Comparison of ENCODE assay signal across 16 mouse cellular contexts in genomic region chr7:45000539-45001114, GRCm38 (mm10). TPM values are rescaled to one million over a fixed set of nuclear protein-coding genes. Genes with fewer than 3 reads are reported as not detected.
DNase-seq lines count a peak whose midpoint lies in the region; ATAC-seq lines count a peak whose summit lies in the region.
"Had no signal": no experiment of that assay in that cellular context is flagged by ENCODE, and none has a peak within 500 bp of the region (broad histone marks: within the 10 kb centered on the region; RNA-seq: fewer than 3 reads in every experiment).

No protein-coding gene starts in this region.

- no peak for DNase-seq in forebrain, embryonic 11.5 days (ENCODE audit: low spot score)
- no peak for DNase-seq in kidney, adult 8-10 months
- peak; percentile 47 for DNase-seq in ovary, postnatal 36 days (ENCODE audit: low spot score)
- no peak for DNase-seq in ovary, postnatal 14 days (ENCODE audit: low spot score)
- no peak for DNase-seq in right cerebral cortex, postnatal 4 days
- DNase-seq in gastrocnemius, postnatal 14 days, result no peak
- DNase-seq: cerebellum, adult 11-12 months; gastrocnemius, postnatal 25 days; right cerebral cortex, postnatal 14 days; thymus, postnatal 36 days had no signal

- ATAC-seq in forebrain, embryonic 12.5 days (ENCODE audit: low FRiP score), result no peak
- no peak for ATAC-seq in forebrain, embryonic 11.5 days (replicated peaks; ENCODE audit: low FRiP score)
- no peak for ATAC-seq in kidney, embryonic 15.5 days (replicated peaks; ENCODE audit: low FRiP score)
- ATAC-seq: forebrain, embryonic 15.5 days; midbrain, embryonic 13.5 days had no signal

- 89% methylated on average over 21 of the region's 21 CpGs for WGBS in forebrain, embryonic 12.5 days
- 89% methylated on average over 21 of the region's 21 CpGs for WGBS in forebrain, embryonic 11.5 days
- WGBS in kidney, embryonic 15.5 days, result 77% methylated on average over 21 of the region's 21 CpGs

- 0 out of 2 replicates have a peak overlapping the region, but pooled peaks have one; percentile 1 for H3K4me3 ChIP-seq in forebrain, embryonic 12.5 days (replicated peaks)
- no peak overlapping the region for H3K4me3 ChIP-seq in forebrain, embryonic 11.5 days (ENCODE audit: low read depth, low read length)
- H3K4me3 ChIP-seq in kidney, embryonic 15.5 days (replicated peaks), result no peak overlapping the region
- H3K4me3 ChIP-seq: forebrain, embryonic 15.5 days; hindbrain, embryonic 13.5 days; midbrain, embryonic 13.5 days; stomach, embryonic 15.5 days had no signal

- no peak overlapping the region for H3K4me2 ChIP-seq in forebrain, embryonic 12.5 days
- no peak overlapping the region for H3K4me2 ChIP-seq in forebrain, embryonic 11.5 days (ENCODE audit: low read depth, low read length, severe bottlenecking)
- H3K4me2 ChIP-seq in kidney, embryonic 15.5 days, result no peak overlapping the region
- H3K4me2 ChIP-seq: forebrain, embryonic 15.5 days; hindbrain, embryonic 13.5 days; midbrain, embryonic 13.5 days; stomach, embryonic 15.5 days had no signal

- H3K9me3 ChIP-seq in forebrain, embryonic 12.5 days, result no peaks in the 10 kb centered on the region
- H3K9me3 ChIP-seq in forebrain, embryonic 11.5 days (ENCODE audit: control insufficient read depth, low read length), result no peaks in the 10 kb centered on the region
- no peaks in the 10 kb centered on the region for H3K9me3 ChIP-seq in kidney, embryonic 15.5 days (replicated peaks)
- H3K9me3 ChIP-seq: forebrain, embryonic 15.5 days; hindbrain, embryonic 13.5 days; midbrain, embryonic 13.5 days; stomach, embryonic 15.5 days had no signal

- no peak overlapping the region for H3K27ac ChIP-seq in forebrain, embryonic 12.5 days
- no peak overlapping the region for H3K27ac ChIP-seq in forebrain, embryonic 11.5 days (ENCODE audit: low read depth, low read length)
- peak overlapping the region; percentile 28 for H3K27ac ChIP-seq in kidney, embryonic 15.5 days
- H3K27ac ChIP-seq: forebrain, embryonic 15.5 days; hindbrain, embryonic 13.5 days; midbrain, embryonic 13.5 days; stomach, embryonic 15.5 days had no signal

- intact Hi-C loops in gastrocnemius, postnatal 14 days (cut with DNase I; ENCODE audit: low total_unique reads), result no loop called here

- peak overlapping the region; percentile 21; the same call in 1 of the 2 replicates for H3K9ac ChIP-seq in forebrain, embryonic 12.5 days
- H3K9ac ChIP-seq in forebrain, embryonic 11.5 days (ENCODE audit: low read length), result no peak overlapping the region
- H3K9ac ChIP-seq in kidney, embryonic 15.5 days, result peak overlapping the region; percentile 5; the same call in 1 of the 2 replicates
- H3K9ac ChIP-seq: forebrain, embryonic 15.5 days; hindbrain, embryonic 13.5 days; midbrain, embryonic 13.5 days; stomach, embryonic 15.5 days had no signal

- H3K36me3 ChIP-seq in forebrain, embryonic 12.5 days (replicated peaks), result peaks cover 62% of the 10 kb centered on the region
- H3K36me3 ChIP-seq in forebrain, embryonic 11.5 days (ENCODE audit: control insufficient read depth, insufficient read depth, low read length), result peaks cover 27% of the 10 kb centered on the region
- H3K36me3 ChIP-seq in kidney, embryonic 15.5 days, result peaks cover 68% of the 10 kb centered on the region

- H3K4me1 ChIP-seq in forebrain, embryonic 12.5 days, result peaks cover 32% of the 10 kb centered on the region
- H3K4me1 ChIP-seq in forebrain, embryonic 11.5 days (replicated peaks; ENCODE audit: control insufficient read depth, insufficient read depth, low read length), result peaks cover 7% of the 10 kb centered on the region
- H3K4me1 ChIP-seq in kidney, embryonic 15.5 days, result peaks cover 45% of the 10 kb centered on the region

- H3K27me3 ChIP-seq in forebrain, embryonic 12.5 days, result no peaks in the 10 kb centered on the region
- H3K27me3 ChIP-seq in forebrain, embryonic 11.5 days (ENCODE audit: control insufficient read depth, insufficient read depth, low read length), result no peaks in the 10 kb centered on the region
- no peaks in the 10 kb centered on the region for H3K27me3 ChIP-seq in kidney, embryonic 15.5 days
- H3K27me3 ChIP-seq: forebrain, embryonic 15.5 days; hindbrain, embryonic 13.5 days; midbrain, embryonic 13.5 days; stomach, embryonic 15.5 days had no signal

RNA-seq across cellular contexts. Expression of gene Bcl2l12, which starts 2.1 kb away (rescaled TPM):
- 57.8 and 66.4 TPM in 2 replicates for polyA plus RNA-seq in forebrain, embryonic 12.5 days (2016; fragmentation: Nextera tagmentation; extraction: Ambion mirVana)
- polyA plus RNA-seq in forebrain, embryonic 11.5 days (2014; fragmentation: Nextera tagmentation; extraction: Ambion mirVana), result 70.6 and 74.9 TPM in 2 replicates
- 60.7 and 66.5 TPM in 2 replicates for polyA plus RNA-seq in kidney, embryonic 15.5 days (2015; fragmentation: Nextera tagmentation; extraction: Ambion mirVana)
- 10 to 100 TPM in 1 of 2 experiments, 1 to 10 TPM in 1; 10.0 to 10.6 TPM for total RNA-seq in gastrocnemius, postnatal 14 days (2021)

RNA-seq across cellular contexts. Expression of gene Irf3, which starts 3.2 kb away (rescaled TPM):
- 72.4 and 73.0 TPM in 2 replicates for polyA plus RNA-seq in forebrain, embryonic 12.5 days (2016; fragmentation: Nextera tagmentation; extraction: Ambion mirVana)
- polyA plus RNA-seq in forebrain, embryonic 11.5 days (2014; fragmentation: Nextera tagmentation; extraction: Ambion mirVana), result 75.3 and 86.0 TPM in 2 replicates
- 86.4 and 90.4 TPM in 2 replicates for polyA plus RNA-seq in kidney, embryonic 15.5 days (2015; fragmentation: Nextera tagmentation; extraction: Ambion mirVana)
- 10 to 100 TPM; 20.0 to 22.2 TPM for total RNA-seq in gastrocnemius, postnatal 14 days (2021)

RNA-seq across cellular contexts. Expression of gene Prmt1, which starts 14.3 kb away (rescaled TPM):
- polyA plus RNA-seq in forebrain, embryonic 12.5 days (2016; fragmentation: Nextera tagmentation; extraction: Ambion mirVana), result 585 and 631 TPM in 2 replicates
- 286 and 301 TPM in 2 replicates for polyA plus RNA-seq in forebrain, embryonic 11.5 days (2014; fragmentation: Nextera tagmentation; extraction: Ambion mirVana)
- 704 and 710 TPM in 2 replicates for polyA plus RNA-seq in kidney, embryonic 15.5 days (2015; fragmentation: Nextera tagmentation; extraction: Ambion mirVana)
- total RNA-seq in gastrocnemius, postnatal 14 days (2021), result 100 to 1,000 TPM; 144 to 227 TPM

RNA-seq across cellular contexts. Expression of gene Scaf1, which starts 15.5 kb away (rescaled TPM):
- 47.4 and 52.0 TPM in 2 replicates for polyA plus RNA-seq in forebrain, embryonic 12.5 days (2016; fragmentation: Nextera tagmentation; extraction: Ambion mirVana)
- polyA plus RNA-seq in forebrain, embryonic 11.5 days (2014; fragmentation: Nextera tagmentation; extraction: Ambion mirVana), result 59.9 and 60.2 TPM in 2 replicates
- 35.5 and 40.1 TPM in 2 replicates for polyA plus RNA-seq in kidney, embryonic 15.5 days (2015; fragmentation: Nextera tagmentation; extraction: Ambion mirVana)
- 10 to 100 TPM; 35.6 to 40.1 TPM for total RNA-seq in gastrocnemius, postnatal 14 days (2021)

RNA-seq across cellular contexts. Expression of gene Rras, which starts 17.1 kb away (rescaled TPM):
- polyA plus RNA-seq in forebrain, embryonic 12.5 days (2016; fragmentation: Nextera tagmentation; extraction: Ambion mirVana), result 11.4 and 13.8 TPM in 2 replicates
- polyA plus RNA-seq in forebrain, embryonic 11.5 days (2014; fragmentation: Nextera tagmentation; extraction: Ambion mirVana), result 15.5 and 16.6 TPM in 2 replicates
- 32.6 and 43.2 TPM in 2 replicates for polyA plus RNA-seq in kidney, embryonic 15.5 days (2015; fragmentation: Nextera tagmentation; extraction: Ambion mirVana)
- 10 to 100 TPM; 43.1 to 53.1 TPM for total RNA-seq in gastrocnemius, postnatal 14 days (2021)
